ENCODE assay signal across 10 mouse cellular contexts in genomic region chr5:148131458-148132131, GRCm38 (mm10).
DNase-seq lines count a peak whose midpoint lies in the region; ATAC-seq and TF ChIP-seq lines count a peak whose summit lies in the region.
"Had no signal": no experiment of that assay in that cellular context is flagged by ENCODE, and none has a peak within 500 bp of the region (broad histone marks: within the 10 kb centered on the region; RNA-seq: fewer than 3 reads in every experiment).

No protein-coding gene starts in this region.

- 0 out of 2 replicates have a peak, but pooled peaks have one; percentile 19 for TF ChIP-seq EP300 in lung, postnatal 0 days (IDR thresholded peaks at IDR 0.05)

- H3K27me3 ChIP-seq in heart, embryonic 15.5 days = no peaks in the 10 kb centered on the region
- H3K27me3 ChIP-seq in lung, postnatal 0 days (replicated peaks; ENCODE audit: insufficient read depth, low read length) = no peaks in the 10 kb centered on the region

- H3K4me1 ChIP-seq in cortical plate, adult 2 months (ENCODE audit: control insufficient read depth, insufficient read depth, low read length) = peaks cover 10% of the 10 kb centered on the region
- peaks cover 16% of the 10 kb centered on the region for H3K4me1 ChIP-seq in heart, embryonic 15.5 days (replicated peaks)
- no peaks in the 10 kb centered on the region for H3K4me1 ChIP-seq in lung, postnatal 0 days (ENCODE audit: insufficient read depth, low read depth, low read length)

- ATAC-seq in heart, embryonic 15.5 days (replicated peaks; ENCODE audit: insufficient number of reproducible peaks, insufficient read depth, low FRiP score, low read depth) = peak; percentile 59
- ATAC-seq in lung, postnatal 0 days = peak; percentile 10; the same call in 1 of the 2 replicates
- no peak for ATAC-seq in megakaryocyte progenitor cell, adult 5-6 weeks (replicated peaks; ENCODE audit: poor library complexity)

- H3K4me2 ChIP-seq in heart, embryonic 15.5 days = no peak overlapping the region
- H3K4me2 ChIP-seq in lung, postnatal 0 days (replicated peaks; ENCODE audit: low read depth, low read length) = no peak overlapping the region

- DNase-seq in heart, adult 9 months (ENCODE audit: low spot score in 2 of 2) = peak; percentile 15 to 18
- no peak for DNase-seq in heart, adult 8-10 months (ENCODE audit: low spot score)
- DNase-seq in lung, postnatal 0 days (ENCODE audit: low spot score) = no peak
- no peak for DNase-seq in embryo, embryonic 11 days
- DNase-seq in adrenal gland, postnatal 4 days (ENCODE audit: low spot score in 2 of 2) = no peak
- DNase-seq: adrenal gland, postnatal 10 days had no signal

- peak; percentile 28; the same call in 1 of the 2 replicates for TF ChIP-seq POLR2A in cortical plate, adult 2 months (IDR thresholded peaks at IDR 0.05; ENCODE audit: extremely low read depth, insufficient read depth, low read length)

- no peak for TF ChIP-seq CTCF in cortical plate, adult 2 months (IDR thresholded peaks at IDR 0.05; ENCODE audit: extremely low read depth, insufficient read depth, low read length)
- no peak for TF ChIP-seq CTCF in lung, postnatal 0 days (IDR thresholded peaks at IDR 0.05)

- H3K36me3 ChIP-seq in heart, embryonic 15.5 days = no peaks in the 10 kb centered on the region
- no peaks in the 10 kb centered on the region for H3K36me3 ChIP-seq in lung, postnatal 0 days (ENCODE audit: insufficient read depth, low read length)

- H3K4me3 ChIP-seq in cortical plate, adult 2 months (ENCODE audit: insufficient read depth, low read length) = no peak overlapping the region
- H3K4me3 ChIP-seq in heart, embryonic 15.5 days = no peak overlapping the region
- H3K4me3 ChIP-seq in lung, postnatal 0 days (ENCODE audit: low read depth, low read length) = no peak overlapping the region

- no peaks in the 10 kb centered on the region for H3K9me3 ChIP-seq in heart, embryonic 15.5 days (replicated peaks)
- H3K9me3 ChIP-seq in lung, postnatal 0 days (ENCODE audit: low read length) = no peaks in the 10 kb centered on the region

- 40% methylated on average over 10 of the region's 10 CpGs for WGBS in heart, embryonic 15.5 days
- WGBS in lung, postnatal 0 days = 49% methylated on average over 10 of the region's 10 CpGs

- H3K27ac ChIP-seq in cortical plate, adult 2 months (ENCODE audit: insufficient read depth, low read length) = peak overlapping the region; percentile 16; the same call in 1 of the 2 replicates
- H3K27ac ChIP-seq in heart, embryonic 15.5 days = peak overlapping the region; percentile 50
- H3K27ac ChIP-seq in lung, postnatal 0 days (ENCODE audit: low read length) = peak overlapping the region; percentile 34
- H3K27ac ChIP-seq: macrophage had no signal

- no peak overlapping the region for H3K9ac ChIP-seq in heart, embryonic 15.5 days
- no peak overlapping the region for H3K9ac ChIP-seq in lung, postnatal 0 days (replicated peaks; ENCODE audit: low read depth)

Comparison
In these comparisons a context has a peak if more than half of its experiments do, and no peak if none do; other contexts are left out.
1. DNase-seq: peak in heart, adult 9 months (2 of 2); none in heart, adult 8-10 months (single experiment), lung, postnatal 0 days (single experiment), embryo, embryonic 11 days (single experiment) and adrenal gland, postnatal 4 days (0 of 2).
2. Peak in every context shown above with its lines, with median percentiles within 50 percentile points of each other: H3K27ac ChIP-seq.